Mouse (Mus musculus) ES-E14 (cell line): ENCODE measurements around the gene Vwa2. TPM values are rescaled to one million over a fixed set of nuclear protein-coding genes. Genes with fewer than 3 reads are reported as not detected.

Experiments used
- DNase-seq: peaks from one replicate; pipeline ENCODE4 v3.0.0-alpha.2; 2013; ENCODE audit warnings: low read depth, low spot score
- H3K27ac ChIP-seq: 2 replicates; pipeline ENCODE4 v1.5.1; 2012; ENCODE audit warnings: low read depth, mild to moderate bottlenecking, low read length, moderate library complexity, mixed read lengths; ENCODE audit not compliant: poor library complexity, insufficient read depth, severe bottlenecking
- H3K36me3 ChIP-seq: 2 replicates; pipeline ENCODE4 v1.6.1; 2012; ENCODE audit warnings: mild to moderate bottlenecking, low read length, moderate library complexity, mixed read lengths; ENCODE audit not compliant: control insufficient read depth, poor library complexity, insufficient read depth, severe bottlenecking
- H3K4me1 ChIP-seq, 2 experiments: fragments of 150-350 bp in 1 of 2; sonication (generic) in 1 of 2; 2 replicates each; pipeline ENCODE4 v1.6.1; 2012; ENCODE audit warnings: low read length in 2 of 2, mild to moderate bottlenecking in 1 of 2, mixed read lengths in 1 of 2; ENCODE audit not compliant: control insufficient read depth in 2 of 2, insufficient read depth in 2 of 2, poor library complexity in 1 of 2
- H3K4me3 ChIP-seq, 2 experiments: fragments of 150-350 bp in 1 of 2; sonication (generic) in 1 of 2; 2 replicates each; pipeline ENCODE4 v1.5.1; 2012; ENCODE audit warnings: low read length in 2 of 2, low read depth in 1 of 2, mild to moderate bottlenecking in 1 of 2, mixed read lengths in 1 of 2; ENCODE audit not compliant: insufficient read depth in 1 of 2, poor library complexity in 1 of 2, severe bottlenecking in 1 of 2
- H3K9ac ChIP-seq: 2 replicates; pipeline ENCODE4 v1.6.1; 2012; ENCODE audit warnings: low read depth, mild to moderate bottlenecking, low read length, mixed read lengths; ENCODE audit not compliant: poor library complexity, insufficient read depth, severe bottlenecking
- H3K9me3 ChIP-seq: fragments of 150-350 bp; sonication (generic); 2 replicates; pipeline ENCODE4 v1.6.1; 2012; ENCODE audit warnings: low read depth, mild to moderate bottlenecking, low read length; ENCODE audit not compliant: control insufficient read depth, insufficient read depth
- CHD2 ChIP-seq: IDR thresholded peaks from 2 replicates; pipeline ENCODE4 v1.6.1; 2014; ENCODE audit warnings: mild to moderate bottlenecking, low read depth, low read length, inconsistent platforms
- HCFC1 ChIP-seq: IDR thresholded peaks from 2 replicates; pipeline ENCODE4 v1.6.1; 2012; ENCODE audit warnings: low read length, inconsistent platforms, borderline replicate concordance; ENCODE audit not compliant: insufficient read depth
- MAFK ChIP-seq: IDR thresholded peaks from 2 replicates; pipeline ENCODE4 v1.6.1; 2014; ENCODE audit warnings: mild to moderate bottlenecking, low read depth, low read length, inconsistent platforms; ENCODE audit not compliant: insufficient read depth
- ZC3H11A ChIP-seq: IDR thresholded peaks from 2 replicates; pipeline ENCODE4 v1.6.1; 2012; ENCODE audit warnings: low read depth, mild to moderate bottlenecking, inconsistent platforms, low read length, borderline replicate concordance
- ZNF384 ChIP-seq: IDR thresholded peaks from 2 replicates; pipeline ENCODE4 v1.6.1; 2012; ENCODE audit warnings: low read depth, low read length, inconsistent platforms
- in situ Hi-C, 2 experiments: fragments of 600-800 bp; cut with MboI; formaldehyde crosslinking; loops; one replicate each; pipeline ENCODE4 v1.15.1; 2025; ENCODE audit warnings: low sequenced_read_pairs in 2 of 2, inconsistent platforms in 1 of 2; ENCODE audit not compliant: unreplicated experiment in 2 of 2
- total RNA-seq: library from RNA; depleted of rRNA; stranded (reverse); fragments of 300-350 nt; gene quantifications from 2 replicates; pipeline ENCODE4 v1.2.3, GENCODE M21; 2012

The Vwa2 gene
- total RNA-seq, 1 experiment = 3.0 TPM

DNA sequence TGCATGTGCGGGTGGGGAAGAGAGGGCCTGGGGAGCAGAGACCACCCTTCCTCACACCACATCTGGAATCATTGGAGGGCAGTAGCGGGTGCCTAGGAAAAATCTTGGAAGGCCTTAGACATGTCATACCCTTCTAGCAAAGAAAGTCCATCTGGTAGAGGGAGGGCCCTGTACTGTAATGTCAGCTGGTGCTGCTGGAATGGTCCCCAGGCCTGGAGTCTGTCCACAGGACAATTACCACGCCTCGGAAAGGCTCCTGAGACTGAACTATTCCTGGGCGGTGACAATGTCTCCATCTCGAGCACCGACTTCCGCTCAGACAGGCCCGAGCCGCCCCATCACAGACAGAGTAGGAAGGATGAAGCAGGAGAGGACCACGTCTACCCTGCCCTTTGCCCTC is 66.5 kb downstream of the Vwa2 start:
- no peaks in the 10 kb centered on the region for H3K9me3 ChIP-seq
- no peak overlapping the region for H3K9ac ChIP-seq
- no peaks in the 10 kb centered on the region for H3K36me3 ChIP-seq
- no peak overlapping the region for H3K27ac ChIP-seq
- peaks cover 4 to 16% of the 10 kb centered on the region in 2 experiments; a peak in 3 of 4 replicates for H3K4me1 ChIP-seq
- in situ Hi-C loops = no loop called here
- TF ChIP-seq CHD2 (no peak), HCFC1 (no peak), MAFK (no peak), ZC3H11A (no peak), ZNF384 (no peak)
- no peak overlapping the region for H3K4me3 ChIP-seq
- DNase-seq = no peak

DNA sequence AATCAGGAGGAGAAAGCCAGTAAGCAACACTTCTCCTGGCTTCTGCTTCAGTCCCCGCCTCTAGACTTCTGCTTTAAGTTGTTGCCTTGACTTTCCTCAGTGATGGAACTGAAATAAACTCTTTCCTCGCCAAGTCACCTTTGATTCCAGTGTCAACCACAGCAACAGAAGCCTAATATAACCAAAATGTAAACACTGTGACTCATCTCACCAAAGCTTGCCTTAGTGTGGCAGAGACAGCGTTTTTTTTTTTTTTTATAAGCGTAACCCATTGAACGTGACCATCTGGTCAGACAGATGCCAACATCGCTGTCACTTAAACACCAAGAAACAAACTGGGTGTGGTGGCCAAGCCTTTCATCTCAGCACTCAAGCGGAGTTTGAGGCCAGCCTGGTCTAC is 68.2 kb downstream of the Vwa2 start:
- in situ Hi-C loops = no loop called here

DNA sequence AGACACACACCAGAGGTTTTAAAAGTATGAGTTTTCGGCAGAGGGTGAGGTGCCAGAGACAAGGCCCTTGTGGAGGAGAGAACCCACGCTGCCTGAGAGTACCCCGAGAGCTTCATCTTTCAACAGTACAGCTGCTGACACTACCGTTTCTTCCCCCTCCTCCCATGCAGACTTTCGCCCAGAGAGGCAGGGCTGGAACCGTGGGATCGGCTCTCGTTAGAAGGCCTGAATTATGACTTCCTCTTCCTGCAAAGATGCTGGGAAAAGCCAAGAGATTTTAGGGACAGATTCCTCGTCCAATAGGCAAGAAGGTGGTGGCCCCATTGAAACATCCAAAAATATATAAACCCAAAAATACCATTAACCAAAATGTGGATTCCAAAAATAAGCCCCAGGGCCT is 70.2 kb downstream of the Vwa2 start:
- Histone ChIP-seq H3K4me3 (no peak overlapping the region), H3K36me3 (no peaks in the 10 kb centered on the region), H3K9ac (no peak overlapping the region), H3K9me3 (no peaks in the 10 kb centered on the region), H3K4me1 (peaks cover 2 to 6% of the 10 kb centered on the region in 2 experiments; a peak in 1 of 4 replicates), H3K27ac (no peak overlapping the region)
- DNase-seq = no peak
- no peak for TF ChIP-seq HCFC1
- TF ChIP-seq ZC3H11A = no peak
- no peak for TF ChIP-seq MAFK
- no peak for TF ChIP-seq CHD2
- TF ChIP-seq ZNF384 = no peak
- in situ Hi-C loops = no loop called here

More for the DNA sequence above, 68.2 kb downstream of the Vwa2 start:
- Histone ChIP-seq H3K27ac (no peak overlapping the region), H3K4me1 (peaks cover 2 to 11% of the 10 kb centered on the region in 2 experiments; a peak in 2 of 4 replicates), H3K9ac (no peak overlapping the region), H3K4me3 (no peak overlapping the region), H3K36me3 (no peaks in the 10 kb centered on the region), H3K9me3 (no peaks in the 10 kb centered on the region)
- DNase-seq = no peak
- no peak for TF ChIP-seq HCFC1
- TF ChIP-seq CHD2 = no peak
- TF ChIP-seq ZC3H11A = no peak
- TF ChIP-seq ZNF384 = no peak
- no peak for TF ChIP-seq MAFK

DNA sequence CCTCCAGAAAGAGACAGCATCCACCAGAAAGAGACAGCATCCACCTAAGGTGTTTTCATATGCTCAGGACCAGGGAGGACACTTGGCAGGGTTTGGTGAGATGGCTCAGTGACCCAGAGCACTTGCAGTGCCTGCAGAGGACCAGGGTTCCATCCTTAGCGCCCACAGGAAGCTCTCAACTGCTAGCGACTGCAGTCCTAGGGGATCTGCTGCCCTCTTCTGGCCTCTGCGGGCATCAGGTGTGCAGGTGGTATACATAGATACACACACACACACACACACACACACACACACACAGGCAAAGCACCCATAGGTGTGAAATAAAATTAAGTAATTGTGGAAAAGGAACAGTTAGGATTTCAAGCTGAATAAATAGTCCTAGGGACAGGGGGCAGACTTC is 70.8 kb downstream of the Vwa2 start:
- TF ChIP-seq ZNF384 = no peak
- no peak for TF ChIP-seq CHD2
- no peak for TF ChIP-seq ZC3H11A
- no peak for TF ChIP-seq HCFC1
- no peak for TF ChIP-seq MAFK
- Histone ChIP-seq H3K9me3 (no peaks in the 10 kb centered on the region), H3K9ac (no peak overlapping the region), H3K4me3 (no peak overlapping the region), H3K27ac (no peak overlapping the region), H3K4me1 (peaks cover 2 to 6% of the 10 kb centered on the region in 2 experiments; a peak in 1 of 4 replicates), H3K36me3 (no peaks in the 10 kb centered on the region)
- DNase-seq = no peak
- in situ Hi-C loops = no loop called here

DNA sequence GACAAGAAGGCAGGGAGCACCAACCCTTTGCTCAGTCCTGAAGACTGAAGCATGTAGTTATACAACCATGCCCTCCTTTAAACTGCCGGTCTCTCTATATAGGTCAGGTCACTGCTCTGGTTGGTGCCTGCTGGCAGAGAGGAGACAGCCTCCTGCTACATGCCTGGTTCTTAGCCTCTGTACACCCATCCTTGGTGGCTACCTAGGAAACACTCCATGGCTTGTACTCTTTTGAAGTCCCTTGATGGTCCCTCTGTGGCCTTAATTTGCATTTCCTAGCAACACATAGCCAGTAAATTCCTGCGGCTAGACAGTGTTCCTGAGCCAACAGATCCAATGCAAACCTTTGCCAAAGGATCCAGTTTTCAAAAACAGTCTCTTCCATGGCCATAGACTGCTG is 71.6 kb downstream of the Vwa2 start:
- peaks cover 2 to 6% of the 10 kb centered on the region in 2 experiments; a peak in 1 of 4 replicates for H3K4me1 ChIP-seq
- TF ChIP-seq ZC3H11A (no peak), HCFC1 (no peak), MAFK (no peak), CHD2 (no peak), ZNF384 (no peak)
- no peak overlapping the region for H3K27ac ChIP-seq
- H3K9ac ChIP-seq = no peak overlapping the region
- H3K4me3 ChIP-seq = no peak overlapping the region
- in situ Hi-C loops = no loop called here
- DNase-seq = no peak
- H3K36me3 ChIP-seq = no peaks in the 10 kb centered on the region
- H3K9me3 ChIP-seq = no peaks in the 10 kb centered on the region
